Mouse (Mus musculus) hindbrain, postnatal 0 days (tissue): Measurements from ENCODE around the gene Xrcc4. TPM values are rescaled to one million over a fixed set of nuclear protein-coding genes. Genes with fewer than 3 reads are reported as not detected.
A peak's percentile ranks its signal among the peaks of the same experiment; 100 is the strongest.

Experiments
- ATAC-seq: fragments of 200-750 bp; cut with Nextera tagmentation; 2 replicates; pipeline ENCODE4 v1.8.0; 2017; ENCODE audit warnings: mild to moderate bottlenecking, moderate TSS enrichment, moderate library complexity
- DNase-seq: peaks from one replicate; pipeline ENCODE4 v3.0.0-alpha.2; 2015; ENCODE audit warnings: low spot score
- H3K27ac ChIP-seq: fragments of 300-500 bp; sonication (generic); 2 replicates; pipeline ENCODE4 v1.5.1; 2014; ENCODE audit warnings: mild to moderate bottlenecking
- H3K27me3 ChIP-seq: fragments of 300-500 bp; sonication (generic); 2 replicates; pipeline ENCODE4 v1.6.1; 2014; ENCODE audit warnings: low read length, mixed read lengths; ENCODE audit not compliant: insufficient read depth
- H3K36me3 ChIP-seq: fragments of 300-500 bp; sonication (generic); 2 replicates; pipeline ENCODE4 v1.6.1; 2014; ENCODE audit warnings: low read length, mixed read lengths; ENCODE audit not compliant: insufficient read depth
- H3K4me1 ChIP-seq: fragments of 300-500 bp; sonication (generic); 2 replicates; pipeline ENCODE4 v1.6.1; 2014; ENCODE audit warnings: antibody characterized with exemption, low read length, mixed read lengths; ENCODE audit not compliant: insufficient read depth
- H3K4me2 ChIP-seq: fragments of 300-500 bp; sonication (generic); 2 replicates; pipeline ENCODE4 v1.6.1; 2014; ENCODE audit warnings: low read depth, mild to moderate bottlenecking, low read length, moderate library complexity, mixed read lengths
- H3K4me3 ChIP-seq: fragments of 300-500 bp; sonication (generic); 2 replicates; pipeline ENCODE4 v1.5.1; 2014; ENCODE audit warnings: low read length
- H3K9ac ChIP-seq: fragments of 300-500 bp; sonication (generic); replicated peaks from 2 replicates; pipeline ENCODE4 v1.6.1; 2014; ENCODE audit warnings: mild to moderate bottlenecking, low read length, moderate library complexity, mixed read lengths
- H3K9me3 ChIP-seq: fragments of 300-500 bp; sonication (generic); 2 replicates; pipeline ENCODE4 v1.6.1; 2016; ENCODE audit warnings: low read length, mixed read lengths
- CTCF ChIP-seq: IDR thresholded peaks from 2 replicates; pipeline ENCODE4 v1.5.1; 2016; ENCODE audit warnings: antibody characterized with exemption, control low read depth, low read depth
- WGBS: fragments of 180-500 bp; shearing (Covaris S2); extraction: QIAGEN DNeasy Blood & Tissue Kit; methylation state at CpG from one replicate; pipeline ENCODE4 v1.1.7; 2014; 5-methylcytosine and 5-hydroxymethylcytosine counted together
- polyA plus RNA-seq: library from polyadenylated mRNA; unstranded; fragments of >200 nt; fragmentation: Nextera tagmentation; extraction: Ambion mirVana; gene quantifications from 2 replicates; pipeline ENCODE4 v1.2.1, GENCODE M21; 2015
- total RNA-seq: library from RNA; depleted of rRNA; stranded (reverse); fragments of >200 nt; gene quantifications from 2 replicates; pipeline ENCODE4 v1.2.3, GENCODE M21; 2014; rRNA removed

The Xrcc4 gene
- total and polyA plus RNA-seq, 2 experiments from 2014 or later: 6.4 to 17.4 TPM

DNA sequence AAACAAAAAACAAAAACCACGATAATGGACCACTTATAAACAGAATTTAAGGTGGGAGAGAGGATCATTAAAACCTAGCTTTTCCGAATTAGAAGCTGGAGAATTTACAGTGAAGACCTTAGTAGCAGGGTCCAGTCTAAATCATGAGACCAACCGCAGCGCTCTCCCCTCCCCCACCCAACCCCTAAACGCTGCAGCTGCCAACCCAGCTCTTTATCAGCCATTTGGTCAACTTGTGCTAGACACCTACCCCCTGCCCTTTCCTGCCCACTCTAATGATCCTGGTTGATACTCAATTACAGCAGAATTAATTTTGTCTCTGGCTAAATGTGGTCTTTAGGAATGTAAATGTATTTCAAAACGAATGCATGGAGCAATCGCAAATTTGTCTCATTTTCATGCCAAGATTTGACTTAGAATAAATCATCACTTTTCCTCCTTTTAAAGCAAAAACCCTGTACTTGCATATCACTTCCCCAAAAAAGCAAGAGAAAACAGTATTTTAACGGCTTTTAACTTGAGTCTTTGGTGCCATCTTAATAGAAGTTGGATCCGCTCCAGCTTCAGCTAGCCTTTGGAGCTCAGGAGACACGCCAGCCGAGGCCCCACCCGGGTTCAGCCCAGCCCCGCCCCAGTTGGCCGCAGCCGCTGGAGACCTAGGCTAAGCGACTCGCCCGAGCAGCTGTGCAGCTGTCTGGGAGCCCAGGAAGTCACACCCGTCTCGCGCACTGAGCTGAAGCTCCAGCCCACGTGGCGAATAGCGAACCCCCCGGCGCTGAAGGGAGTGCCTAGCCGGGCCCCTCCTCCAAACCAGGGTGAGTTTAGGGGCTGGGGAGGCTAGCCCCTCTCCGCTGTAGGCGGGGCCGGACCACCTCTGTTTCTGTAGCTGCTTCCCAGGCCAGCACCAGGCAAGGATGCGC lies 350.4 kb downstream of the Xrcc4 start:
- ATAC-seq (peak; percentile 57), DNase-seq (peak; percentile 78)
- Histone ChIP-seq H3K27ac (peak overlapping the region; percentile 77), H3K4me3 (peak overlapping the region; percentile 66), H3K4me2 (peak overlapping the region; percentile 98), H3K4me1 (no peaks in the 10 kb centered on the region), H3K36me3 (no peaks in the 10 kb centered on the region), H3K9ac (peak overlapping the region; percentile 53; the same call in 1 of the 2 replicates), H3K27me3 (no peaks in the 10 kb centered on the region), H3K9me3 (no peaks in the 10 kb centered on the region)
- no peak for TF ChIP-seq CTCF
- 1% methylated on average over 31 of the region's 31 CpGs for WGBS

DNA sequence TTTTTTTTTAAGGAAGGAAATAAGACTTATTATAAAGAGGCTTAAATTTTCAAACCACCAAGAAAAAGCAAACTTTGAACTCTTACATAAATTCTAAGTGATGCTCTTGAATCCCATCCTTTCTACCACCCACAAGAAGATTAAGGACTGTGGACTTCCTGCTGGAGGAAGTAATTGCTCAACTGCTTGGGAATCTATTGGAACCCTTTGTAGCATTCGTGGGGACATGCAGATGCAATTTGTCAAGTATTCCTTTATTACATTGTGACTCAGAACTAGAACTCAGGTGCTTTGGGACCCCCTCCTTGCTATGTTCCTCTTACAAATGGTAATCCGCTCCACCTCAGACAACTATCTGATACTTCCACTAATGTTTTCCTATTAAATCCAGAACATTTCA lies 351.1 kb downstream of the Xrcc4 start:
- WGBS: 41% methylated on average over 2 of the region's 2 CpGs
- Histone ChIP-seq H3K27me3 (no peaks in the 10 kb centered on the region), H3K9me3 (no peaks in the 10 kb centered on the region), H3K9ac (no peak overlapping the region), H3K36me3 (no peaks in the 10 kb centered on the region), H3K4me3 (peak overlapping the region; percentile 66; the same call in 1 of the 2 replicates), H3K4me2 (peak overlapping the region; percentile 98), H3K4me1 (no peaks in the 10 kb centered on the region), H3K27ac (no peak overlapping the region)
- TF ChIP-seq CTCF: no peak
- DNase-seq: no peak
- ATAC-seq: no peak

DNA sequence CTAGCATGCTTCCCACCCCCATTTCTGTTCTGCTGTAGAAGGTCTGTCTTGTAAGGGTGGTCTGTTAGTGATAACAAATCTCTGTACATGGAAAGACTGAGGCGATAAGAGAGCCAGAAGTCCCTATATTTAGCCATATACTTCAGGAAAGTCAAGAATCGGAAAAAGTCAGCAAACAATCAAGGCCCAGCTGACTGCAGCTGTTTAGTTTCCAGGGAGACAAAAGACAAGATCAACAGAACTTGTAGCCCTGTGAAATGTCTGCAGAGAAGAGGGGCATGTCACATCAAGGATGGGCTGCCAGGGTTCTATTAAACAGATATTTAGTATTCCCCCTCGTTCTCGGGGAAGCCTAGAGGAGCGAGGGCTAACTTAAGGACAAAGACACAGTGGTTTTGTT lies 354.3 kb downstream of the Xrcc4 start:
- no peak for DNase-seq
- Histone ChIP-seq H3K36me3 (no peaks in the 10 kb centered on the region), H3K9me3 (no peaks in the 10 kb centered on the region), H3K4me3 (no peak overlapping the region), H3K9ac (no peak overlapping the region), H3K4me2 (no peak overlapping the region), H3K27me3 (no peaks in the 10 kb centered on the region), H3K4me1 (no peaks in the 10 kb centered on the region), H3K27ac (no peak overlapping the region)
- TF ChIP-seq CTCF: no peak
- no peak for ATAC-seq
- WGBS: 56% methylated on average over 5 of the region's 5 CpGs

DNA sequence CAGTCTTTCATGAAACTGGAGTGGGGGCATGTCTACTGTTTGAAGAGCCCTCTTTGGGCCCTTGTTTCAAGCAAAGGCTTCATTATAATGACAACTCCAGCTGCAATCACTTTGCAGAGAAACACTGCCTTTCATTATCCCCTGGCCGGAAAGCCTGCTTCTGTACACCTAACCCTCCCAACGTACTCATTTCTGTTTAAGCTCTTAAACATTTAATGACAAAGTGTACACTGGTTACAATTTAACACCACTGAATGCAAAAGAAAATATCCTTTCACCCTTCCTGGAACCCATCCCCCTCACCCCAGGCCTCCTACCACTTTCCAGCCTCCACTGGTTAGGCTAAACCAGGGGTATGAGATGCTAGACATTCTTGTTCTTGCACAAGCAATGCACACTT lies 362.9 kb downstream of the Xrcc4 start:
- Histone ChIP-seq H3K36me3 (no peaks in the 10 kb centered on the region; the same call in 1 of the 2 replicates), H3K4me2 (no peak overlapping the region), H3K9ac (no peak overlapping the region), H3K27ac (no peak overlapping the region), H3K4me1 (no peaks in the 10 kb centered on the region), H3K9me3 (no peaks in the 10 kb centered on the region), H3K4me3 (no peak overlapping the region), H3K27me3 (no peaks in the 10 kb centered on the region)
- 76% methylated on average over 2 of the region's 2 CpGs for WGBS
- TF ChIP-seq CTCF: no peak
- ATAC-seq (no peak), DNase-seq (no peak)

Other genes starting within 250 kb of the Xrcc4 start
- 24.7 and 27.3 TPM in 2 replicates for gene Tmem167, start 485 bp downstream of the Xrcc4 start, total RNA-seq
- gene Tmem167, start 485 bp downstream of the Xrcc4 start, polyA plus RNA-seq: 35.3 and 35.9 TPM in 2 replicates